15 mouse cellular contexts compared by ENCODE assay signal in genomic region chr3:6887053-6887700, GRCm38 (mm10).
DNase-seq lines count a peak whose midpoint lies in the region; ATAC-seq and TF ChIP-seq lines count a peak whose summit lies in the region.
"Had no signal": no experiment of that assay in that cellular context is flagged by ENCODE, and none has a peak within 500 bp of the region (broad histone marks: within the 10 kb centered on the region; RNA-seq: fewer than 3 reads in every experiment).

No protein-coding gene starts in this region.

- DNase-seq in midbrain, embryonic 10.5 days (ENCODE audit: low spot score), result no peak
- DNase-seq in forebrain, postnatal 0 days, result peak; percentile 70
- no peak for DNase-seq in spleen, postnatal 10 days (ENCODE audit: low spot score in 2 of 2)
- DNase-seq in lung, postnatal 36 days, result no peak
- DNase-seq: adrenal gland, postnatal 25 days; cerebellum, adult 11-12 months; heart, postnatal 36 days; kidney, adult 9 months; lung, adult 2 months had no signal

- no peak overlapping the region for H3K27ac ChIP-seq in midbrain, embryonic 13.5 days
- no peak overlapping the region for H3K27ac ChIP-seq in midbrain, embryonic 10.5 days (replicated peaks)
- no peak overlapping the region for H3K27ac ChIP-seq in forebrain, postnatal 0 days (ENCODE audit: low read depth, low read length)
- H3K27ac ChIP-seq in midbrain, embryonic 15.5 days, result no peak overlapping the region
- H3K27ac ChIP-seq in kidney, embryonic 14.5 days (ENCODE audit: low read depth, low read length), result no peak overlapping the region
- H3K27ac ChIP-seq: heart, embryonic 10.5 days; layer of hippocampus, adult 2 months; limb, embryonic 15.5 days had no signal

- H3K4me2 ChIP-seq in midbrain, embryonic 13.5 days (replicated peaks), result no peak overlapping the region
- H3K4me2 ChIP-seq in forebrain, postnatal 0 days (ENCODE audit: low read depth), result no peak overlapping the region
- H3K4me2 ChIP-seq in midbrain, embryonic 15.5 days, result no peak overlapping the region
- no peak overlapping the region for H3K4me2 ChIP-seq in kidney, embryonic 14.5 days (replicated peaks; ENCODE audit: low read depth, low read length)
- H3K4me2 ChIP-seq: limb, embryonic 15.5 days had no signal

- H3K27me3 ChIP-seq in midbrain, embryonic 13.5 days, result no peaks in the 10 kb centered on the region
- no peaks in the 10 kb centered on the region for H3K27me3 ChIP-seq in midbrain, embryonic 10.5 days (ENCODE audit: low read depth, poor library complexity, severe bottlenecking)
- peaks cover 3% of the 10 kb centered on the region; the same call in 1 of the 2 replicates for H3K27me3 ChIP-seq in forebrain, postnatal 0 days (ENCODE audit: insufficient read depth, low read length)
- H3K27me3 ChIP-seq in midbrain, embryonic 15.5 days (replicated peaks), result no peaks in the 10 kb centered on the region
- no peaks in the 10 kb centered on the region for H3K27me3 ChIP-seq in kidney, embryonic 14.5 days (ENCODE audit: control insufficient read depth, insufficient read depth, low read length)
- H3K27me3 ChIP-seq: limb, embryonic 15.5 days had no signal

- H3K4me1 ChIP-seq in midbrain, embryonic 13.5 days (replicated peaks), result no peaks in the 10 kb centered on the region
- no peaks in the 10 kb centered on the region for H3K4me1 ChIP-seq in midbrain, embryonic 10.5 days
- H3K4me1 ChIP-seq in forebrain, postnatal 0 days (ENCODE audit: insufficient read depth), result no peaks in the 10 kb centered on the region
- H3K4me1 ChIP-seq in midbrain, embryonic 15.5 days, result no peaks in the 10 kb centered on the region
- no peaks in the 10 kb centered on the region for H3K4me1 ChIP-seq in kidney, embryonic 14.5 days (ENCODE audit: control insufficient read depth, insufficient read depth, low read length)
- H3K4me1 ChIP-seq: heart, embryonic 10.5 days; limb, embryonic 15.5 days had no signal

- peak; percentile 62 for ATAC-seq in midbrain, embryonic 13.5 days
- ATAC-seq in forebrain, postnatal 0 days, result peak; percentile 93
- peak; percentile 76 for ATAC-seq in midbrain, embryonic 15.5 days (replicated peaks)
- ATAC-seq in kidney, embryonic 14.5 days (ENCODE audit: low FRiP score, low TSS enrichment), result no peak

- no peak overlapping the region for H3K9ac ChIP-seq in midbrain, embryonic 13.5 days (replicated peaks)
- no peak overlapping the region for H3K9ac ChIP-seq in forebrain, postnatal 0 days
- no peak overlapping the region for H3K9ac ChIP-seq in midbrain, embryonic 15.5 days
- no peak overlapping the region for H3K9ac ChIP-seq in kidney, embryonic 14.5 days (ENCODE audit: low read depth, low read length)
- H3K9ac ChIP-seq: limb, embryonic 15.5 days had no signal

- WGBS in midbrain, embryonic 13.5 days, result 61% methylated on average over 7 of the region's 7 CpGs
- 88% methylated on average over 7 of the region's 7 CpGs for WGBS in midbrain, embryonic 10.5 days
- WGBS in forebrain, postnatal 0 days, result 14% methylated on average over 7 of the region's 7 CpGs
- WGBS in midbrain, embryonic 15.5 days, result 52% methylated on average over 7 of the region's 7 CpGs
- WGBS in kidney, embryonic 14.5 days, result 38% methylated on average over 7 of the region's 7 CpGs

- TF ChIP-seq CTCF in forebrain, postnatal 0 days (IDR thresholded peaks at IDR 0.05; ENCODE audit: low read depth), result no peak

- H3K4me3 ChIP-seq in midbrain, embryonic 13.5 days (replicated peaks), result no peak overlapping the region
- H3K4me3 ChIP-seq in midbrain, embryonic 10.5 days, result no peak overlapping the region
- no peak overlapping the region for H3K4me3 ChIP-seq in forebrain, postnatal 0 days (ENCODE audit: low read depth, low read length)
- H3K4me3 ChIP-seq in midbrain, embryonic 15.5 days, result no peak overlapping the region
- no peak overlapping the region for H3K4me3 ChIP-seq in kidney, embryonic 14.5 days (ENCODE audit: low read length)
- H3K4me3 ChIP-seq: heart, embryonic 10.5 days; layer of hippocampus, adult 2 months; limb, embryonic 15.5 days had no signal

- no peaks in the 10 kb centered on the region for H3K36me3 ChIP-seq in midbrain, embryonic 13.5 days
- H3K36me3 ChIP-seq in midbrain, embryonic 10.5 days, result no peaks in the 10 kb centered on the region
- H3K36me3 ChIP-seq in forebrain, postnatal 0 days (ENCODE audit: insufficient read depth), result no peaks in the 10 kb centered on the region
- no peaks in the 10 kb centered on the region for H3K36me3 ChIP-seq in midbrain, embryonic 15.5 days (replicated peaks)
- no peaks in the 10 kb centered on the region for H3K36me3 ChIP-seq in kidney, embryonic 14.5 days (ENCODE audit: control insufficient read depth, insufficient read depth, low read length)
- H3K36me3 ChIP-seq: heart, embryonic 10.5 days; limb, embryonic 15.5 days had no signal

- H3K9me3 ChIP-seq in midbrain, embryonic 13.5 days, result no peaks in the 10 kb centered on the region
- H3K9me3 ChIP-seq in midbrain, embryonic 10.5 days (replicated peaks), result no peaks in the 10 kb centered on the region
- no peaks in the 10 kb centered on the region for H3K9me3 ChIP-seq in forebrain, postnatal 0 days (ENCODE audit: low read length)
- H3K9me3 ChIP-seq in midbrain, embryonic 15.5 days, result no peaks in the 10 kb centered on the region
- no peaks in the 10 kb centered on the region for H3K9me3 ChIP-seq in kidney, embryonic 14.5 days (ENCODE audit: control insufficient read depth, low read length)
- H3K9me3 ChIP-seq: heart, embryonic 10.5 days; limb, embryonic 15.5 days had no signal
